Mouse (Mus musculus): ENCODE measurements around the gene Masp2. TPM values are rescaled to one million over a fixed set of nuclear protein-coding genes. Genes with fewer than 3 reads are reported as not detected.
A peak's percentile ranks its signal among the peaks of the same experiment; 100 is the strongest.

Gene Masp2
- polyA plus RNA-seq, 1 experiment, result 0.82 TPM

- TF ChIP-seq POLR2A (IDR thresholded peaks at IDR 0.05; ENCODE audit: borderline replicate concordance, insufficient read depth, low read length) (no peak), CTCF (IDR thresholded peaks at IDR 0.05; ENCODE audit: borderline replicate concordance, insufficient read depth, low read depth, low read length) (peak; percentile 67)
- Histone ChIP-seq H3K4me1 (ENCODE audit: control insufficient read depth, insufficient read depth, low read length) (peaks cover 8% of the 10 kb centered on the region), H3K27ac (ENCODE audit: insufficient read depth, low read length) (no peak overlapping the region), H3K27me3 (ENCODE audit: control insufficient read depth, insufficient read depth, low read length) (no peaks in the 10 kb centered on the region), H3K4me3 (replicated peaks; ENCODE audit: insufficient read depth, low read depth, low read length) (no peak overlapping the region)
- 89% methylated on average over 18 of the region's 18 CpGs for WGBS
- DNase-seq, result peak; percentile 30 to 46
Observed at GRCm38 (mm10) chr4:148654701-148655398, 52.5 kb downstream of the Masp2 start.

- DNase-seq, result no peak
- Histone ChIP-seq H3K27ac (ENCODE audit: insufficient read depth, low read length) (no peak overlapping the region), H3K27me3 (ENCODE audit: control insufficient read depth, insufficient read depth, low read length) (no peaks in the 10 kb centered on the region), H3K4me1 (ENCODE audit: control insufficient read depth, insufficient read depth, low read length) (no peaks in the 10 kb centered on the region), H3K4me3 (replicated peaks; ENCODE audit: insufficient read depth, low read depth, low read length) (no peak overlapping the region)
- 57% methylated on average over 15 of the region's 15 CpGs for WGBS
- TF ChIP-seq POLR2A (IDR thresholded peaks at IDR 0.05; ENCODE audit: borderline replicate concordance, insufficient read depth, low read length), result no peak
- TF ChIP-seq CTCF (IDR thresholded peaks at IDR 0.05; ENCODE audit: borderline replicate concordance, insufficient read depth, low read depth, low read length), result no peak
Observed at GRCm38 (mm10) chr4:148656691-148657258, 54.4 kb downstream of the Masp2 start.

GRCm38 (mm10) chr4:148657776-148658175 lies 55.4 kb downstream of the Masp2 start:
- no peaks in the 10 kb centered on the region for H3K4me1 ChIP-seq (ENCODE audit: control insufficient read depth, insufficient read depth, low read length)
- 89% methylated on average over 13 of the region's 13 CpGs for WGBS
- TF ChIP-seq CTCF (IDR thresholded peaks at IDR 0.05; ENCODE audit: borderline replicate concordance, insufficient read depth, low read depth, low read length) (no peak), POLR2A (IDR thresholded peaks at IDR 0.05; ENCODE audit: borderline replicate concordance, insufficient read depth, low read length) (no peak)
- no peaks in the 10 kb centered on the region for H3K27me3 ChIP-seq (ENCODE audit: control insufficient read depth, insufficient read depth, low read length)
- no peak for DNase-seq
- no peak overlapping the region for H3K27ac ChIP-seq (ENCODE audit: insufficient read depth, low read length)
- H3K4me3 ChIP-seq (replicated peaks; ENCODE audit: insufficient read depth, low read depth, low read length), result no peak overlapping the region

GRCm38 (mm10) chr4:148660174-148660573 lies 57.8 kb downstream of the Masp2 start:
- no peak overlapping the region for H3K4me3 ChIP-seq (replicated peaks; ENCODE audit: insufficient read depth, low read depth, low read length)
- H3K4me1 ChIP-seq (ENCODE audit: control insufficient read depth, insufficient read depth, low read length), result no peaks in the 10 kb centered on the region
- no peak for DNase-seq
- TF ChIP-seq POLR2A (IDR thresholded peaks at IDR 0.05; ENCODE audit: borderline replicate concordance, insufficient read depth, low read length), result no peak
- no peak for TF ChIP-seq CTCF (IDR thresholded peaks at IDR 0.05; ENCODE audit: borderline replicate concordance, insufficient read depth, low read depth, low read length)
- H3K27ac ChIP-seq (ENCODE audit: insufficient read depth, low read length), result no peak overlapping the region
- WGBS, result 74% methylated on average over 3 of the region's 3 CpGs
- H3K27me3 ChIP-seq (ENCODE audit: control insufficient read depth, insufficient read depth, low read length), result no peaks in the 10 kb centered on the region

- Histone ChIP-seq H3K27ac (ENCODE audit: insufficient read depth, low read length) (no peak overlapping the region), H3K27me3 (ENCODE audit: control insufficient read depth, insufficient read depth, low read length) (no peaks in the 10 kb centered on the region), H3K4me3 (replicated peaks; ENCODE audit: insufficient read depth, low read depth, low read length) (peak overlapping the region; percentile 36), H3K4me1 (ENCODE audit: control insufficient read depth, insufficient read depth, low read length) (no peaks in the 10 kb centered on the region)
- DNase-seq, result peak; percentile 50 to 70
- WGBS, result 36% methylated on average over 21 of the region's 21 CpGs
- TF ChIP-seq CTCF (IDR thresholded peaks at IDR 0.05; ENCODE audit: borderline replicate concordance, insufficient read depth, low read depth, low read length), result peak; percentile 78
- TF ChIP-seq POLR2A (IDR thresholded peaks at IDR 0.05; ENCODE audit: borderline replicate concordance, insufficient read depth, low read length), result no peak
Observed at GRCm38 (mm10) chr4:148662168-148662965, 60.0 kb downstream of the Masp2 start.

- H3K27ac ChIP-seq (ENCODE audit: insufficient read depth, low read length), result no peak overlapping the region
- H3K4me1 ChIP-seq (ENCODE audit: control insufficient read depth, insufficient read depth, low read length), result no peaks in the 10 kb centered on the region
- no peaks in the 10 kb centered on the region for H3K27me3 ChIP-seq (ENCODE audit: control insufficient read depth, insufficient read depth, low read length)
- no peak for TF ChIP-seq CTCF (IDR thresholded peaks at IDR 0.05; ENCODE audit: borderline replicate concordance, insufficient read depth, low read depth, low read length)
- TF ChIP-seq POLR2A (IDR thresholded peaks at IDR 0.05; ENCODE audit: borderline replicate concordance, insufficient read depth, low read length), result no peak
- 69% methylated on average over 7 of the region's 7 CpGs for WGBS
- DNase-seq, result no peak
- no peak overlapping the region for H3K4me3 ChIP-seq (replicated peaks; ENCODE audit: insufficient read depth, low read depth, low read length)
Observed at GRCm38 (mm10) chr4:148663326-148663725, 61.0 kb downstream of the Masp2 start.

GRCm38 (mm10) chr4:148664021-148664420 lies 61.7 kb downstream of the Masp2 start:
- Histone ChIP-seq H3K4me1 (ENCODE audit: control insufficient read depth, insufficient read depth, low read length) (no peaks in the 10 kb centered on the region), H3K4me3 (replicated peaks; ENCODE audit: insufficient read depth, low read depth, low read length) (no peak overlapping the region), H3K27me3 (ENCODE audit: control insufficient read depth, insufficient read depth, low read length) (no peaks in the 10 kb centered on the region), H3K27ac (ENCODE audit: insufficient read depth, low read length) (no peak overlapping the region)
- 57% methylated on average over 6 of the region's 6 CpGs for WGBS
- no peak for TF ChIP-seq POLR2A (IDR thresholded peaks at IDR 0.05; ENCODE audit: borderline replicate concordance, insufficient read depth, low read length)
- TF ChIP-seq CTCF (IDR thresholded peaks at IDR 0.05; ENCODE audit: borderline replicate concordance, insufficient read depth, low read depth, low read length), result no peak
- DNase-seq, result no peak

Other genes starting within 250 kb of the Masp2 start
- gene Ubiad1, start 157.8 kb upstream of the Masp2 start, polyA plus RNA-seq (2012; rRNA removed), result 11.2 and 12.9 TPM in 2 replicates
- gene Mtor, start 153.9 kb upstream of the Masp2 start, polyA plus RNA-seq (2012; rRNA removed), result 36.3 and 42.7 TPM in 2 replicates
- 0.10 and 0.13 TPM in 2 replicates for gene Angptl7, start 102.1 kb upstream of the Masp2 start, polyA plus RNA-seq (2012; rRNA removed)
- 47.1 and 52.9 TPM in 2 replicates for gene Exosc10, start 44.1 kb upstream of the Masp2 start, polyA plus RNA-seq (2012; rRNA removed)
- gene Srm, start 11.1 kb upstream of the Masp2 start, polyA plus RNA-seq (2012; rRNA removed), result 68.9 and 75.8 TPM in 2 replicates
- 276 and 338 TPM in 2 replicates for gene Tardbp, start 24.5 kb downstream of the Masp2 start, polyA plus RNA-seq (2012; rRNA removed)
- 0.10 and 0.11 TPM in 2 replicates for gene Gm572, start 40.8 kb downstream of the Masp2 start, polyA plus RNA-seq (2012; rRNA removed)
- gene Casz1, start 201.9 kb downstream of the Masp2 start, polyA plus RNA-seq (2012; rRNA removed), result 1.4 and 1.5 TPM in 2 replicates